Mouse (Mus musculus): ENCODE measurements around the gene Syde2. TPM values are rescaled to one million over a fixed set of nuclear protein-coding genes. Genes with fewer than 3 reads are reported as not detected.

Gene Syde2
- polyA plus RNA-seq, 1 experiment from 2014 or later = 1.1 TPM

GRCm38 (mm10) chr3:146069276-146069675 lies 81.6 kb downstream of the Syde2 start:
- H3K36me3 ChIP-seq (ENCODE audit: control insufficient read depth, insufficient read depth, low read length) = no peaks in the 10 kb centered on the region
- H3K4me2 ChIP-seq (ENCODE audit: low read depth) = no peak overlapping the region
- H3K9me3 ChIP-seq (ENCODE audit: control insufficient read depth, low read length) = no peaks in the 10 kb centered on the region
- no peaks in the 10 kb centered on the region for H3K27me3 ChIP-seq (ENCODE audit: control insufficient read depth, insufficient read depth, low read length)
- 77% methylated on average over 4 of the region's 4 CpGs for WGBS
- ATAC-seq (ENCODE audit: insufficient read depth, low FRiP score, low TSS enrichment) (no peak), DNase-seq (ENCODE audit: low spot score) (no peak)
- no peak overlapping the region for H3K4me3 ChIP-seq (ENCODE audit: low read depth, low read length)
- no peak overlapping the region for H3K9ac ChIP-seq (ENCODE audit: low read length)
- no peaks in the 10 kb centered on the region for H3K4me1 ChIP-seq (ENCODE audit: control insufficient read depth, insufficient read depth, low read length)
- H3K27ac ChIP-seq (ENCODE audit: low read depth, low read length) = no peak overlapping the region

Other genes starting within 250 kb of the Syde2 start
- 39.6 and 43.5 TPM in 2 replicates for gene Ddah1, start 229.2 kb upstream of the Syde2 start, polyA plus RNA-seq (2014; fragmentation: Nextera tagmentation; extraction: Ambion mirVana)
- 55.4 and 56.4 TPM in 2 replicates for gene Bcl10, start 65.1 kb upstream of the Syde2 start, polyA plus RNA-seq (2014; fragmentation: Nextera tagmentation; extraction: Ambion mirVana)
- 59.4 and 64.4 TPM in 2 replicates for gene 2410004B18Rik, start 49.9 kb upstream of the Syde2 start, polyA plus RNA-seq (2014; fragmentation: Nextera tagmentation; extraction: Ambion mirVana)
- gene Wdr63, start 120.3 kb downstream of the Syde2 start, polyA plus RNA-seq (2014; fragmentation: Nextera tagmentation; extraction: Ambion mirVana) = 0.15 TPM in 1 of 2 replicates, not detected in the other
- gene Mcoln3, start 129.6 kb downstream of the Syde2 start, polyA plus RNA-seq (2014; fragmentation: Nextera tagmentation; extraction: Ambion mirVana) = 4.1 and 4.3 TPM in 2 replicates
- 0.28 and 0.49 TPM in 2 replicates for gene Mcoln2, start 162.0 kb downstream of the Syde2 start, polyA plus RNA-seq (2014; fragmentation: Nextera tagmentation; extraction: Ambion mirVana)
- 1.4 and 2.4 TPM in 2 replicates for gene Lpar3, start 233.1 kb downstream of the Syde2 start, polyA plus RNA-seq (2014; fragmentation: Nextera tagmentation; extraction: Ambion mirVana)

Data from neural tube, embryonic 11.5 days (tissue).